Mouse (Mus musculus) retina, postnatal 1 day (tissue): ENCODE measurements around the gene Taf6l.

Experiments used
- DNase-seq: peaks from one replicate; pipeline ENCODE4 v3.0.0-alpha.2; 2012

Gene Taf6l

DNA sequence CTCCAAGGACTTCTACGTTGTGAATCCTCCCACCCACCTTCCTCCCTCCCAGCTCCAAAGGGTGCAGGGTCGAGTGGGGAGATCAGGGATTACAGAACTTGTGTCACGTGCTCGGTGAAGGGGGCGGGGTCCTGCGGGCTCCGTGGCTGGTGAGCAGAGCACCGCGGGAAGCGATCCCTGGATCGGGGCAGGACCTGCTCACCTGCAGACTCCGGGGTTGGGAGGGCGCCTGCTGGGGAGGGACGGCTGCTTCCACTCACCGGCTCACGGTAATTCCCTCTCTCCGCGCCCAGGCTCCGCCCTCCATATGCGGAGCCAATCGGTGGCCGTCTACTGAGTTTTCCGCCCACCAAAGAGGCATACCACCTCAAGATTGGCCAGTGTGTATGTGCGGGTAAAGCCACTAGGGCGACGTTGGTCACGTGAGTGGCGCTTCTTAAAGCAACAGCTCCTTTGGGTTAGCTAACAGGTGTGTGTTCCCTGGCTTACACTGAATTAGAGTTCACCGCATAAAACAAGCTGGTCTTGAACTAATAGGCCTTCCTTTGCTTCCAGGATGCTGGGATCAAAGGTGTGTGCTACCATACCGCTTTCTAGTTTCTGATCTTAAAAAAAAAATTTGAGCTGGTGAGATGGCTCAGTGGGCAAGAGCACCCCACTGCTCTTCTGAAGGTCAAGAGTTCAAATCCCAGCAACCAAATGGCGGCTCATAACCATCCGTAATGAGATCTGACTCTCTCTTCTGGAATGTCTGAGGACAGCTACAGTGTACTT lies at the start of gene Taf6l:
TSS of gene Taf6l (minus strand) at position 410 of the 774 bp plus-strand sequence.
- DNase-seq: peak; percentile 97

DNA sequence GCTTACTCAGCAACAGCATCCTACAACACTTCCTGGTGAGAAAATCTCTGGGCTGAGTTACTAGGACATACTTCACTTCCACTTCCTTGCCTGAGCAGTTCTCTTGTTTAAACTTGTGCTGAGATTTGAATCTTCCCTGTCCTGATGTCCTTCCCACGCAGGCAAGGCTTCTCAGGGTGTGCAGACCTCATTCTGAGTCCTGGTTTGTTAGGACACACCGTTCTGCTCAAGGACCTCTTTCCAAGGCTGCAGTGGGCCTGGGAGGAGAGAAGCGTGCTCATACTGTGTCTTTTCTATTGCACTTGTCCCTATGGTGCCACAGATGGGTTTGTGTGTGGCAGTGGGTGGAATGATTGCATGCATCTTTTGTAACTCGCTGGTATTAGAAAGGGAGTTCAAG lies 46.8 kb upstream of the Taf6l start:
- DNase-seq: no peak

DNA sequence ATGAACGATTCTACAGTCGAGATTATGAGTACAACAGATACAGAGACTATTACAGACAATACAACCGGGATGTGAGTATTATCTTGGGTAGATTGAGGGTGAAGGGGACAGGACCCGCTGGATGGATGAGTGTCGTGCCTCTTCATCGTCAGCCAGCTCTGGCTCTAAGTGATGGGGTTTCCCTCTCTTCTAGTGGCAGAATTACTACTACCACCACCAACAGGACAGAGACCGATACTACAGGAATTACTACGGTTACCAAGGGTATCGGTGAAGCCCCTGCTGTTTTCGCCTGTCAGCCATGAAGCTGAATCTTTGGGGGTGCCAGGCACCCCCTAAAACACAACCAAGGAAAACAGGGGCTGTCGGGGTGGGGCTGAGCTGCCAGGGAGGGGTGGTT lies 45.0 kb upstream of the Taf6l start:
- peak; percentile 15 for DNase-seq

DNA sequence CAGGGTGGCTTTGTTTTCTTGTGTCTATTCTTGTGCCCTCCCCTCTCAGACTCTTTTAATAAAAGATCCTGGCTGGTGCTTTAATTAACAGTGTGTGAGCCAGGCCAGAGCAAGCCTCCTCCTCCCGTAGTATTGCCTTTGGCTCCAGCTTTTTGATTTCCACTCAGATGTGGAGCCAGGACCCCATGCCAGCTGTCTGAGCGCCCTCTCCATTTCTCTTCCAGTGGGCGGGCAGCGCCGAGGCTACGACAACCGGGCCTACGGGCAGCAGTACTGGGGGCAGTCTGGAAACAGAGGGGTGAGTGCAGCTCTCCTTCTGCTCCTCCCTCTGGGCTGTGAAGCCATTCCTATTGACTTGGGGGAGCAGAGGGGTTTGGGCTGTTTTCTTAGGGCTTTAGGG lies 44.4 kb upstream of the Taf6l start:
- DNase-seq: no peak

DNA sequence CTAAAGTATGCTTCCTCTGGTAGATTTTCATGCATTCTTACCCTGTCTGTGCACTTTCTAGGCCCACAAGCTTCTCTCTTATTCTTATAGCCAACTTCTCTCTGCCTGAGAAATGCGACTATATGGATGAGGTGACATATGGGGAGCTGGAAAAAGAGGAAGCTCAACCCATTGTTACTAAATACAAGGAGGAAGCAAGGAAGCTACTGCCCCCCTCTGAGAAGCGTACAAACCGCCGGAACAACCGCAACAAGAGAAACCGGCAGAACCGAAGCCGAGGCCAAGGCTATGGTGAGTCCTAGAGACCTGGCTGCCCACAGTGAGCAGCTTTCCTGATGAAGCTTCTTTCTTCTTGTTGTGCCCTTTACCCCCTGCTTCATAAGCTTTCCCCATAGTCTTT lies 43.4 kb upstream of the Taf6l start, which contains the start of gene AC129217.1:
TSS of gene AC129217.1 (plus strand) at position 114 of the 400 bp plus-strand sequence.
- no peak for DNase-seq

DNA sequence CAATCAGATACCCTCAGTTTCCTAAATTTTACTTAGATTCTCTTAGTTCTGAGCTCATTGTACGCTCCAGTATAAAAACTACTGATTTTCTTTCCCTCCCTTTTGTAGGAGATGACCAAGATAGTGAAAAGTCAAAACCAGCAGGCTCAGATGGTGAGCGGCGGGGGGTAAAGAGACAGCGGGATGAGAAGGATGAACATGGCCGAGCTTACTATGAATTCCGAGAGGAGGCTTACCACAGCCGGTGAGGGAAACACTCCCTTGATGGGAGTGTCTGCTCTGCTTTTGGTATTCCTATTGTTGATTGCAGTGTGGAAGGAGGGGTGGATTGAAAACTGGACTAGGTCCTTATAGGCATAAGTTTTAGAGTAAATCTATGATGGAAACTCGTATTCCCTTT lies 36.5 kb upstream of the Taf6l start:
- DNase-seq: no peak

DNA sequence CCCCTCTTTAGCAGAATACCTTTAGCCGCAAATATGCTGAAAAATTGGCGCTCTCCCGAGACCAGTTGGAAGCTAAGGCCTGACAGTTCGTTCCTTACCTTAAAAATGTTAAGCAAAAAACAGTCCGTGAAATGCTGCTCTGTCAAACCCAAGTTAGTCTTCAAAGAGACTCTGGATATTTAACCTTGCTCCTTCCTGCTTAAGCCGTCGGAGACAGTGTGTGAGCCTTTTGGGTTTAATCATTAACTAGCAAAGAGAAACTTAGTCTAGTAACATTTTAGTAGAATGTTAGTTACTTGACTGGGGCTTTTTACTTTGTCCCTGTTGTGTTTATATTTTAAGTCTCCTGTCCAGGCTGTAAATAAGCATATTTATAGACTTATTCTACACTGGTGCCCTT lies 34.9 kb upstream of the Taf6l start:
- DNase-seq: no peak

DNA sequence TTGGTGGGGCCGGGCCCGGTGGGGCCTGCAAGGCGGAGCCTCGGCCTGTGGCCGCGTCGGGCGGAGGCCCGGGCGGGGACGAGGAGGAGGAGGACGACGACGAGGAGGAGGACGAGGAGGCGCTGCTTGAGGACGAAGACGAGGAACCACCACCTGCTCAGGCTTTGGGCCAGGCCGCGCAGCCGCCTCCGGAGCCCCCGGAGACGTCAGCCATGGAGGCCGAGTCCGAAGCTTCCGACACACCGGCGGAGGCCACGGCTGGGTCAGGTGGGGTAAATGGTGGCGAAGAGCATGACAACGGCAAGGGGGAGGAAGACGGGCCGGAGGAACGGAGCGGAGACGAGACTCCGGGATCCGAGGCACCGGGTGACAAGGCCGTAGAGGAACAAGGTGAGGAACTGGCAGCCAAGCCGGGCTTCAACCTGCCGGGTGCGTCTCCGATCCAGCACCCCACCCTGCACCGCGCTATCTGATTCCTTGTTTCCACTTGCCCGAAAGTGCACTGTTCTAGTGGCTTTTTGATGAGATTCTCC lies 34.3 kb upstream of the Taf6l start:
- DNase-seq: no peak

DNA sequence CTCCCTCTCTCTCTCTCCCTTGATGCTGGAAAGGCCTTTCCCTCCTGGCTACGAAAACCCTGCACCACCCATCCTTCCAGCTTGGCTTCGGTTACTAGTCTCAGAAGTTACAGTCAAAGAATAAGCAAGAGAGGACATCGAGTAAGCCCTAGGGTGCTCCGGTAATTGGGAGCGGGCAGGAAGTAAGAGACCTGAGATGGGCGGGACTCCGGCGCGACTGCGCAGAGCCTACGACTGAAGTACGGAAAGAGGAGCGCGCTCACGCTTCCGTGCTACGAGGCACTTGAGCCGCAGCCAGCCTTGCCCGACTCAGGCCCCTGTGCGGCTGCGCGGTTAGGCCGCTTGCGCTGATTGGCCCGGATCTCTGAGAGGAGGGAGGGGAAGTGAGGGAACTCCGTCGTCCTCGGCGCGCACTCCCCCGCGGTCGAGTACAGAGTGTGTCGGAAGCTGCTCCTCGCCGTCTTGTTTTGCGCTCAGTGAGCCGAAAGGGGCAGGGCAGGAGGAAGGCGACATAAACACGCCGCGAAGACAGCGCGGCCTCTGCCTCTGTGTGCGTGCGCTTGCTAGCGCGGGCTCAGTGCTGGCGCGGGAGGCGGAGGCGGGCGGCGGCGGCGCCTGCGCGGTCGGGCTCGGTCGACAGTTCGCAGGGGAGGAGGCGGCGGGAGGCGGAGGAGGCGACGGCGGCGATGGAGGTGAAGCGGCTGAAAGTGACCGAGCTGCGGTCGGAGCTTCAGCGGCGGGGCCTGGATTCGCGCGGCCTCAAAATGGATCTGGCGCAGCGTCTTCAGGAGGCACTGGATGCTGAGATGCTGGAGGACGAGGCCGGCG lies 33.6 kb upstream of the Taf6l start, which contains the start of gene Hnrnpul2:
TSS of gene Hnrnpul2 (plus strand) at position 415 of the 828 bp plus-strand sequence.
- DNase-seq: peak; percentile 99

DNA sequence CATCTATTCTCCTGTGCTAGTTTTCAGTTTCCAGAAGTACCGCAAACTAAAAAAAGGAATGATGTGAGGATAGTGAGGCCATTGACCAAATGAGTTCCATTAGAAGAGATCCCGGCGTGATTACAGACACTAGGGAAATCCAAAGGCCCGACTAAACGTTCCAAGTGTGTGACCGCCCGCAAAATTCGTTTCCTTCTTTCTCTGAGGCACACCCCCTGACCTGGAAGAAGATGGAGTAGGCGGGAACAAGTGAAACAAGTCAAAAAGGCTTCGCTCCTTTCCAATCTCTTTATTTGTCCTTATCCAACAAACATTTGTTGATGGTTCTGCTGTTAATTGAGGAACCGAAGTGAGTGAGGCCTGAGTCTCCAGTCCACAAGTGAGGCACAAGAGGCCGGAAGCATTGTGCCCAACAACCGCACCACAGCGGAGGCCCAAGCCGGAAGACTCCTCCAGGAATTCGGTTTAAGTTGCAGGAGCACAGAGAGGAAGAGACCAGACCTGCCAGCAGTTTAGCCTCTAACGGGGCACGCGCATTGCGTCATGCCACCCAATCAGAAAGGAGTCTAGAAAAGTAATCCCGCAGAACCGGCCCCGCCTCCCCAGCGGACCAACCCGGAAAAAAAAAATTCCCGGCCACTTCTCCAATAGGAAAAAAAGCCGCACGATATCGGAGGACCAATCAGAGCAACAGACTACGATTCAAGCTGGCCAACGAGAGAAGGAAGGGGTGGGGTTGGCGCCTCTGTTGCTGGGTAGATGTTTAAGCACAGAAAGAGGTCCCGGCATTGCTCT lies 32.8 kb upstream of the Taf6l start, which contains the start of gene Ttc9c:
TSS of gene Ttc9c (minus strand) at position 533 of the 795 bp plus-strand sequence.
- peak; percentile 100 for DNase-seq

DNA sequence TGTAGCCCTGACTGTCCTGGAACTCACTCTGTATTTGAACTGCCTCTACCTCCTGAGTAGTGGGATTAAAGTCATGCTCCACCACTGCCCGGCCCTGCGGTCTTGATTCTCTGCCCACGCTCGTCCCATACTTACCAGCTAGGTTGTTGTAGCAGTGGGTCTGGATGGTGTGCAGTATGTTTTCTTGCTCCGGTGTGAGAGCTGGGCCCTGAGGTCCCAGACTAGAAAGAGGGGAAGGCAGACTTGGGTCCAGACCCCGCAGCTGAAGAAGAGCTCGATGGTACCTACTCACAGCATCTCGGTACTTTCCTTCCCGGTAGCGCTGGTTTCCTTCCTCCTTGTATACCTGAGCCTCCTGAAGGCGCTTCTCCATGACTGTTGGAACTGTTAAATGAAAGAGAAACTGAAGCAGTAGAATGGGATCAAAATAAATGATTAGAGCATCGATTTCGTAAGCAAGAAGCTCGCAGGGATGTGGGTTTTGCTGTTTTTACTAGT lies 32.1 kb upstream of the Taf6l start:
- DNase-seq: no peak

DNA sequence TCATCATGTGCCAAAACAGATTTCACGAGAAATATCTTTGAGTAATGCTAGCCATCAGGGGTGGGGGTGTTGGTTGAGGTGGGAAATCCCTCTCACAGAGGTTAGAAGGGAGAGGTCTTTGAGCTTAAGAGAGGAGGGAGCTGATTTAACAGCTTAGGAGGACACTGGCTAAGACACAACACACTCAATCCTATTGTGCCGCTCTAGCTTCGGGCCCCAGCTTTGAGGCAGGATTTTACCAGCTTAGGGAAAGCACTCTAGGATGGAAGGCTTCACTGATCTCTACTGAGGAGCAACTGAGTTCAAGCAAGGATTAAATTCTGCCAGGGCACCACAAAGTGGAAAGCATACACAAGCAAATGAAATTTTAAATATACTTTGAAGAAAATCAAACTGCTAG lies 30.8 kb upstream of the Taf6l start:
- peak; percentile 82 for DNase-seq

DNA sequence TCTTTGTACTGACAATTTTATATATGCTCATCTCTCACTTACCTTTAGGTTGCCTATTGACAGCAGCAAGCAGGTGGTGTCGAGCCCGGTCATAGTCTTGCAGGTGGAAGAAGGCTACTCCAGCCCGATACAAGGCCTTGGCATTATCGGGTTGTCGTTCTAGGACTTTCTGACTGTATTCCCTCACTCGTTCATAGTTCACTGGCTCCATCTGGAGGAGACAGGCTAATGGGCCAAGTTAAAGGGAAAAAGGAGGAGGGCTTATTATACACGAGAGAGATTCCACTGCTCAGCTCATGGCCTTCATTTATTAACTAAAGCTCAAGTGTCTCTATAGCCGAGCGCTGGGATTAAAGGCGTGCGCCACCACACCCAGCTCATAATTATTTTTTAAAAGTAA lies 29.6 kb upstream of the Taf6l start:
- peak; percentile 61 for DNase-seq

DNA sequence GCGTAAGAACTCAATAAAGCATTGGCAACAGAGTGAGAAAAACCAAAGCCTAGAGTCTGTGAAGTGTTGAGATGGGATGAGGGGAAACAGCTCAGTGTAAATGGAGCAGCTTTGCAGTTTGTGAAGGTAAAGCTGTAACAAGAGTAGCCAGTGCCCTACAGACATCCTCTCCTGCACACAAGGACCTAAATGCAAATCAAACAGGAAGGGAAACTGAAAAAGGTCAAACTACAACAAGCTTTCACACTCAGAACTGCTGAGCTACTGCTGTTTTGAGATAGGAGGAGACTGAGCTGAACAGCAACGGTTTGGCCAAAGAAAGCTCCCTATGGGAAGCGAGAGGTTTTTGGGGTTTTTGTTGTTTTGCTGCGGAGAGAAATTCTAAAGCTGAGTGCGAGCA lies 20.6 kb upstream of the Taf6l start:
- DNase-seq: no peak

DNA sequence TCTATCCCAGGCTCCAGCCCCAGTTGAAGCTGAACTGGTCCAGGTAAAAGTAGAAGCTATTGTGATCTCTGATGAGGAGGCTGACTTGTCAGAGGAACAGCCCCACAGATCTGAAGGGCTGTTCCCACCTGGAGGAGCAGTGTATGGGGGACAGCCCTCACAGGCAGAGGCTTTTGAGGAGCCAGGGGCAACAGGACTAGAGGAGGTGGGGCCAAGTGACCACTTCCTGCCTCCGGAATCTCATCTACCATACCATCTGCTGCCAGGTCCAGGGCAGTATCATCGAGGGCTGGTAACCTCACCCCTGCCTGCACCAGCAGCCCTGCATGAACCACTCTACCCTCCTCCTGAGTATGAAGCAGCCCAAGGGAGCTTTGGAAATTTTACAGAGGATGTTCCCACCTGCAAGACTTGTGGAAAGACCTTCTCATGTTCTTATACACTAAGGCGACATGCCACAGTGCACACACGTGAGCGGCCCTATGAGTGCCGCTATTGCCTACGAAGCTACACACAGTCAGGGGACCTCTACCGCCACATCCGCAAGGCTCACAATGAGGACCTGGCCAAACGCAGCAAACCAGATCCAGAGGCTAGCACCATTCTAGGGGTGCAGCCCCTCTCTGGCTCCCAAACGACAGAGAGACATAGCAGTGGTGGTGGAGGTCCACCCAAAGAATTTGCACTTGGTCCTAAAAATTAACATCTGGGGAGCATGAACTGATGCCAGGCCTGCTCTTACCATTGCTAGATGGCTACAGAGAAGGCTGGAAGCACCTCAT lies 17.9 kb upstream of the Taf6l start:
- DNase-seq: no peak

DNA sequence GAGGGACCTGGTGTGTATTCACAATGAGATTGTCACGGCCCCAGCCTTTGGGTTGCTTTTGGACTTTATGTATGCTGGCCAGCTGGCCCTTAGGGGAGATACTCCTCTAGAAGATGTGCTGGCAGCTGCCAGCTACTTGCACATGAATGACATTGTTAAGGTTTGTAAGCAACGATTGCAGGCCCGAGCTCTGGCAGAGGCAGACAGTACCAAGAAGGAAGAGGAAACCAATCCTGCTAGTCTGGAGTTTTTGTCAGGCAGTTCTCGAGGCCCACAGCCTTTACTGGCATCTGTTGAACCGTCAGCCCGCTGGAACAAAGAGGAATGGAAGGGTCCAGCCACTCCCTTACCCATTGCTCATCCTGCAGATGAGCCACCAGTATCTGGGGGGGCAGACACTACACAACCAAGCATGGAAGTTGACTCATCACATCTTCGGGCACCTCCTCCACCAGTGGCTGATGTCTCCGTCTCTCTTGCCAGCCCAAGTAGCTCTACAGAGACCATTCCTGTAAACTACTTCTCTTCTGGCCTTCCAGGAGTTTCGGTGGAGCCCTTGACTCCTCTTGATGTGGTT lies 17.1 kb upstream of the Taf6l start:
- no peak for DNase-seq

DNA sequence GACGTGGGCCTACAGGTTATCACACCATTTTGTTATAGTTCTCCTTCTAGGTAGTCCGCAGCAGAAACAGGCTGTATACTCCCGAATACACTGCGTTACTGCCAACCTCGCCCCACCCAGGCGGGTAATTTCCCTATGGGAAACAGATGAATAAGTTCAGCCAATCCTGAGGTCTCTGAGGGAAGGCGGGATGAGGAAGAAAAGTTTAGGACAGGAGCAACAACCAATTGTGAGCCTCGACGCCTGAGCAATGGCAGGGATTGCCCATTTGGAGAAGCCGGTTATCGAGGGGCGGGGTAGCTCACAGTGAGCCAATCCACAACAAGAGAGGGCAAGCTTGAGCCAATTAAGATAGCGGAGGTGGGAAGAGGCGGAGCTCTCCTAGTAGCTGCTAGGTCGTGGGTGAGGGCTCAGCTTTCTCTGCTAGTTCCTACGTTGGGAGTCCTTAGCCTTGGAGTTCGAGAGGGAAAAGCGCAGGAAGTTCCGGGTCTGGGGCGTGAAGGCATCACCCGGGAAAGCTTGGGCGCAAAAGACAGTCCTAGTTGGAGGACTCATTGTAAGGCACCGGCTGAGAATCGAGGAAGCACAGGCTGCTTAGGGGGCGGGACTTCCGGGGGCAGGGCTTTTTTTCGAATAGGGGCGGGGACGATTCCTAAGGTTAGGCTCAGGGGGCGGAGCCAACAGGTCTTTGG lies 16.1 kb upstream of the Taf6l start, which contains the start of gene Zbtb3:
TSS of gene Zbtb3 (plus strand) at position 426 of the 692 bp plus-strand sequence.
- peak; percentile 99 for DNase-seq

DNA sequence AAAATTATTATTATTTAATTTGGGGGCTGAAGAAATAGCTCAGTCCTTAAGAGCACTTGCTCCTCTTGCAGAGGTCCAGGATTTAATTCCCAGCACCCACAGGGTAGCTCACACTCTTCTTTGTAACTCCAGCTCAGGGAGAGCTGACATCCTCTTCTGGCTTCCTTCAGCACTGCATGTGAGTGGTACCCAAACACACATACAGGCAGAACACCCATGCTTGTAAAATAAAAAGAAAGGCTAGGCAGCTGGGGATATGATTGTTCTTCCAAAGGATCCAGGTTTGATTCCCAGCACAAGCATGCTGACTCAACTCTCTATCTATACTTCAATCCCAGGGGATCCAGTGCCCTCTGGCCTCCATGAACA lies 12.7 kb upstream of the Taf6l start:
- DNase-seq: no peak

DNA sequence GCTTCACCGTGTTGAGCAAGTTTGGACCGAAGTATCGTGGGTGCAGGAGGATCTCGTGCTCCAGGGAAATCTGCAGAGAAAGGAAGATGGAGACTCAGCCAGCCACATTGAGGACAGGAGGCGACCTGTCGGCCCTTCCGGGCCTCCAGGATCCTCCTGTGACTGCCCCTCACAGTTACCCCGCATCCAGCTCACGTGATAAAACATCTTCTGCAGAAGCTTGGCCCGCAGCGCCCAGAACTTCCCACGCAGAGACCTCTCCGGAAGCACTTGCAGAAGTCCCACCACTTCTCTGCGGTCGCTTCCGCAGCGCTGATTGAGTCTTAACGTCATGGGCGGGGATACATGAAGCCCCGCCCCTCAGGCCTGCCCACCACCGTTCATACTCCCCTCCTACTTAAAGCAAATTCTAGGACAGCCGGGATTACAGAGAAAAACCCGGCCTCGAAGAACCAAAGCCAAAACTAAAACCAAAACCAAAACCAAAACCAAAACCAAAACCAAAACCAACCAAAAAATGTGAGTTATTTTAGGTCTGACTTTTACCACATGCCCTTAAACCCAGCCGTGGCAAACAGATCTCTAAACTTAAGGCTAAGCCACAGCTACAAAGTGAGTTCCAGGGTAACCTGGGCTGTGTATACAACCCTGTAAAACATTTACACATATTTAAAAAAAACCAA lies 12.2 kb upstream of the Taf6l start, which contains the start of gene Polr2g:
TSS of gene Polr2g (minus strand) at position 314 of the 683 bp plus-strand sequence.
- peak; percentile 95 for DNase-seq

DNA sequence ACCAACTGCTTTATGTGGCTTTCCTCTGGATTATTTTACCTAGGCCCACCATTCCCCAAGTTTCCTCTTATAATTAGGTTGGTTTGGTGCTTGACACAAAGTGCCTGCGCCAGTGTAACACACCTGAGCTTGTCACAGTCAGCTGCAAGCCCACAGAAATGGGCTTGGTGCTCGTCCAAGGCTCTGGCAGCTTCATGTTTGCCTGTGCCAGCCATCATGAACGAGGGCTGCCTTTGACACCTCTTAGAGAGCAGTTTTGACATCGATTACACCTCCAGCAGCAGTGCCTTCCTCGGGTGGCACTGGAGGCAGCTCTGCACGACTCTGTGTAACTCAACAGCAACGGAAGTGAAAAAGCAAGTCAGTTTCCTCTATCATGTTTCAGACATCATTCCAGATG lies 4.0 kb upstream of the Taf6l start:
- DNase-seq: no peak
